Mouse (Mus musculus) left cerebral cortex, adult 11 months (tissue): Measurements from ENCODE around the gene 1700008O03Rik.
A peak's percentile ranks its signal among the peaks of the same experiment; 100 is the strongest.

Experiments
- DNase-seq: peaks from one replicate; pipeline ENCODE4 v3.0.0; 2022; ENCODE audit warnings: low spot score

1700008O03Rik gene

GRCm38 (mm10) chr7:44344622-44345021 is 41.0 kb downstream of the 1700008O03Rik start:
- DNase-seq, result no peak

- no peak for DNase-seq
Measured at GRCm38 (mm10) chr7:44343459-44344015, 42.1 kb downstream of the 1700008O03Rik start.

GRCm38 (mm10) chr7:44341714-44342113 is 43.9 kb downstream of the 1700008O03Rik start:
- DNase-seq, result no peak

- DNase-seq, result no peak
Measured at GRCm38 (mm10) chr7:44341119-44341518, 44.5 kb downstream of the 1700008O03Rik start.

- no peak for DNase-seq
Measured at GRCm38 (mm10) chr7:44340226-44340625, 45.4 kb downstream of the 1700008O03Rik start.

- DNase-seq, result no peak
Measured at GRCm38 (mm10) chr7:44337121-44337849, 48.3 kb downstream of the 1700008O03Rik start.

GRCm38 (mm10) chr7:44336046-44337021 is 49.3 kb downstream of the 1700008O03Rik start:
- peak; percentile 67 for DNase-seq

GRCm38 (mm10) chr7:44335031-44335878 is 50.4 kb downstream of the 1700008O03Rik start:
- DNase-seq, result no peak

GRCm38 (mm10) chr7:44334139-44334538 is 51.5 kb downstream of the 1700008O03Rik start:
- no peak for DNase-seq

GRCm38 (mm10) chr7:44332336-44332735 is 53.3 kb downstream of the 1700008O03Rik start:
- DNase-seq, result no peak

- DNase-seq, result no peak
Measured at GRCm38 (mm10) chr7:44326614-44327013, 59.0 kb downstream of the 1700008O03Rik start.

- no peak for DNase-seq
Measured at GRCm38 (mm10) chr7:44322290-44322689, 63.3 kb downstream of the 1700008O03Rik start.

- no peak for DNase-seq
Measured at GRCm38 (mm10) chr7:44320886-44321285, 64.7 kb downstream of the 1700008O03Rik start.

- no peak for DNase-seq
Measured at GRCm38 (mm10) chr7:44317913-44318312, 67.7 kb downstream of the 1700008O03Rik start.

- DNase-seq, result no peak
Measured at GRCm38 (mm10) chr7:44312484-44312883, 73.1 kb downstream of the 1700008O03Rik start.

GRCm38 (mm10) chr7:44311713-44312304 is 73.8 kb downstream of the 1700008O03Rik start:
- DNase-seq, result no peak

- no peak for DNase-seq
Measured at GRCm38 (mm10) chr7:44310878-44311712, 74.5 kb downstream of the 1700008O03Rik start.

GRCm38 (mm10) chr7:44310285-44310877 is 75.2 kb downstream of the 1700008O03Rik start:
- no peak for DNase-seq
